Mouse (Mus musculus) right cerebral cortex, adult 18-20 months (tissue): ENCODE data around the gene Syne3.
A peak's percentile ranks its signal among the peaks of the same experiment; 100 is the strongest.

ENCODE experiments used
- DNase-seq: peaks from one replicate; pipeline ENCODE4 v3.0.0; 2022; ENCODE audit warnings: mixed read lengths

Syne3 gene

GRCm38 (mm10) chr12:104998541-104998940 is 11.1 kb downstream of the Syne3 start:
- no peak for DNase-seq

GRCm38 (mm10) chr12:104997641-104998293 is 11.8 kb downstream of the Syne3 start:
- DNase-seq, result no peak

- no peak for DNase-seq
Measured at GRCm38 (mm10) chr12:104997159-104997558, 12.4 kb downstream of the Syne3 start.

GRCm38 (mm10) chr12:104996012-104996728 is 13.4 kb downstream of the Syne3 start:
- DNase-seq, result no peak

- no peak for DNase-seq
Measured at GRCm38 (mm10) chr12:104995259-104995876, 14.2 kb downstream of the Syne3 start.

- no peak for DNase-seq
Measured at GRCm38 (mm10) chr12:104992838-104993237, 16.8 kb downstream of the Syne3 start.

GRCm38 (mm10) chr12:104992123-104992741 is 17.4 kb downstream of the Syne3 start:
- DNase-seq, result no peak

- DNase-seq, result no peak
Measured at GRCm38 (mm10) chr12:104990741-104991454, 18.7 kb downstream of the Syne3 start.

GRCm38 (mm10) chr12:104987936-104988335 is 21.7 kb downstream of the Syne3 start:
- no peak for DNase-seq

- no peak for DNase-seq
Measured at GRCm38 (mm10) chr12:104986781-104987180, 22.8 kb downstream of the Syne3 start.

GRCm38 (mm10) chr12:104986001-104986400 is 23.6 kb downstream of the Syne3 start:
- DNase-seq, result no peak

- DNase-seq, result no peak
Measured at GRCm38 (mm10) chr12:104985088-104985487, 24.5 kb downstream of the Syne3 start.

GRCm38 (mm10) chr12:104983476-104983875 is 26.1 kb downstream of the Syne3 start:
- no peak for DNase-seq

- DNase-seq, result no peak
Measured at GRCm38 (mm10) chr12:104978943-104979723, 30.5 kb downstream of the Syne3 start.

GRCm38 (mm10) chr12:104978420-104978819 is 31.2 kb downstream of the Syne3 start:
- DNase-seq, result peak; percentile 38

- no peak for DNase-seq
Measured at GRCm38 (mm10) chr12:104976903-104977302, 32.7 kb downstream of the Syne3 start.

- DNase-seq, result no peak
Measured at GRCm38 (mm10) chr12:104976331-104976817, 33.2 kb downstream of the Syne3 start.

GRCm38 (mm10) chr12:104972860-104973259 is 36.7 kb downstream of the Syne3 start:
- DNase-seq, result no peak

GRCm38 (mm10) chr12:104969618-104970017 is 40.0 kb downstream of the Syne3 start:
- no peak for DNase-seq

- no peak for DNase-seq
Measured at GRCm38 (mm10) chr12:104969177-104969576, 40.4 kb downstream of the Syne3 start.

GRCm38 (mm10) chr12:104964953-104965911 is 44.4 kb downstream of the Syne3 start:
- DNase-seq, result peak; percentile 38
